Mouse (Mus musculus): Measurements from ENCODE around the gene Eya4.

- TF ChIP-seq EP300 (IDR thresholded peaks at IDR 0.05; ENCODE audit: insufficient read depth, low read depth, low read length) (no peak), CTCF (IDR thresholded peaks at IDR 0.05; ENCODE audit: low read depth, low read length) (no peak)
These were observed 287.9 kb downstream of the Eya4 start for GRCm38 (mm10) chr10:23062719-23063118.

Measured in ES-Bruce4 (cell line).